Mouse (Mus musculus): Measurements from ENCODE around the gene Rbm34.

DNA sequence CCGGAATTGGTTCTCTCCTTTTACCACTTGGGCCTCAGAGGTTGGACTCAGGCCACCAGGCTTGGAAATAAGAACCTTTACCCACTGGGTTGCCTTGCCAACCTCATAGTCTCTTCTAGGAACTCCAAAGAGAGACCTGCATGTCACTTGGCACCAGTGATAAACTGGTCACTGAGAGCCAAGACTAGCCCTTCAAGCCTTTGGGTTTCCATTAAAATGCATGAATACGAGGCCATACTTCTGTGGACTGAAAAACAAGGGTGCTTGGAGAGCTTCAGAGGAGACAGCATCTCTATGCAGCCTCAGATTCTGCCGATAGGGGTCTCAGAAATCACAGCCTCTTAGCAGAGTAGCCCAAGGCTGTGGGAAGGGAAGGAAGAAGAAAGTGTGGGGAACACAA is 63.5 kb downstream of the Rbm34 start:
- TF ChIP-seq NRF1 (IDR thresholded peaks at IDR 0.05; ENCODE audit: low read depth, low read length) (no peak), HCFC1 (IDR thresholded peaks at IDR 0.05; ENCODE audit: low read depth, low read length) (no peak)

Measured in CH12.LX (cell line).